Mouse (Mus musculus): ENCODE measurements around the gene Kctd10. TPM values are rescaled to one million over a fixed set of nuclear protein-coding genes. Genes with fewer than 3 reads are reported as not detected.

Gene Kctd10
- total RNA-seq, 2 experiments from 2014 or later, result 18.7 to 23.6 TPM

DNA sequence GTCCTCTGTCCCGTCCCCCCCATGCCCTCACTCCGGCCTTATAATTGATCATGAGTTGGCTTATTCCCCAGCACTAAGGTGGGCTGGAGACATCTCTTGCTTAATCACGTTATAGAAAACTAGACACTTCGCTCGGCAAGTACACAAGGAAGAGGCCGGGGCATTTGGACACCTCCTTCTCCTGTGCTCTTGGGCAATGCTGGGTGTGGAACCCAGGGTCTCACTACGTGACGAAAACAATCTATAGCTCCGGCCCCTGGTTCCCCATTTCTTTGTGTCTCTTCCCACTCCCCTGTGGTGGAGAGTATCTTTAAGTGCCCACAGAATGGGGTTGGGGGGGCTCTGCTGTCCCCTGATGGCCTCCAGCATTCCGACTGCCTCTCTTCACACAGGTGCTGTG, 33.3 kb downstream of the Kctd10 start:
- no peak for DNase-seq

GRCm38 (mm10) chr5:114345538-114345937, 34.8 kb downstream of the Kctd10 start:
- DNase-seq, result no peak

DNA sequence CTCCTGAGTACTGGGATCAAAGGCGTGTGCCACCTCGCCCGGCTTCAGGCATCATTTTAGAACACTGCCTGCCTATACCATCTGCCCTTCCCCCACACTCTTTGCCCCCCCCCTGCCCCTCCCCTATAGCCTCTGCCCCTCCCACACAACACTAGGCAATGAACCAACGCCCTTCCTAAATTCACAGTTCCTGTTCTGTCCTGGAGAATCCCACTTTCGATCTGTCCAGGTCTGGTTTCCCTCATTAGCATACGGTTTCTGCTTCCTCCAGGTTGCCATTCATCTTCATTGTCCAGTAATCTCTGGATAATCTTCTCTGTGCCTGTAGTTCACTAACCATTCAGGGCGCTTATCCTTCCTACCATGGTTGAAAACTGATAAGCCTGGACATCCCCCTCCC, 36.7 kb downstream of the Kctd10 start:
- no peak for DNase-seq

DNA sequence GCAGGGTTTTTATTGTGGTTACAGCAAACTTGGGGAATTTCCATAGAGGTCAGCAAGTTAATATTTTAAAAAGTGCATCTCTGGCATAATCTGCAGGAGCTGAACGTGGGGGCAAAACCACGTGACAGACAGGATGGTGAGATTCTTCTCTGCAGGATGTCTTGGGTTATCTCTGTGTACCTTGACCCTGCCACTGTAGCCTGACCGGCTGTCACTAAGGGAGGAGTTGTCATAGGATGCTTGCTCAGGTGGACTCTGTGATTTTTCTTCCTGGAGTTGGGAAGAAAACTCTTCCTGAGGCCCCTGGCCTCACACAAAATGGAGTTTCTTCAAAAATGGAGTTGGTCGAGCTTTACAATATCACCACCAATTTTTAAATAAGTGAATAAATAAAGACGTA, 37.3 kb downstream of the Kctd10 start:
- no peak for DNase-seq

GRCm38 (mm10) chr5:114323791-114324507, 56.4 kb downstream of the Kctd10 start:
- DNase-seq, result no peak

- no peak for DNase-seq
Measured at GRCm38 (mm10) chr5:114323105-114323790, 57.1 kb downstream of the Kctd10 start.

Small RNA genes within 50 kb of the gene (microRNA-seq; reads per million reads assigned to microRNA genes)
- 0 reads per million in 2 experiments for gene Mir7027 (ENCODE audit: borderline replicate concordance in 2 of 2)

Other genes starting within 250 kb of the Kctd10 start
- 100 to 1,000 TPM; 120 to 133 TPM for gene Acacb, start 234.0 kb downstream of the Kctd10 start, total RNA-seq (2021)
- gene Foxn4, start 106.7 kb downstream of the Kctd10 start, total RNA-seq (2021), result not detected
- gene Myo1h, start 91.3 kb downstream of the Kctd10 start, total RNA-seq (2021), result under 1 TPM; 0.10 to 0.21 TPM
- gene Ube3b, start 99 bp upstream of the Kctd10 start, total RNA-seq (2021), result 100 to 1,000 TPM; 103 to 107 TPM
- 10 to 100 TPM in 1 of 2 experiments, 1 to 10 TPM in 1; 9.9 to 10.6 TPM for gene Mmab, start 63.6 kb upstream of the Kctd10 start, total RNA-seq (2021)
- 1 to 10 TPM; 9.6 to 9.8 TPM for gene Mvk, start 63.8 kb upstream of the Kctd10 start, total RNA-seq (2021)
- under 1 TPM; 0.29 to 0.54 TPM for gene Fam222a, start 187.5 kb upstream of the Kctd10 start, total RNA-seq (2021)

Measured in gastrocnemius, postnatal 25 days (tissue).